Mouse (Mus musculus): Measurements from ENCODE around the gene Cryzl1. TPM values are rescaled to one million over a fixed set of nuclear protein-coding genes. Genes with fewer than 3 reads are reported as not detected.
A peak's percentile ranks its signal among the peaks of the same experiment; 100 is the strongest.

Gene Cryzl1
- total RNA-seq (2014; fragmentation: Nextera tagmentation) (148 and 165 TPM in 2 replicates), total RNA-seq (2017) (171 and 188 TPM in 2 replicates), polyA plus RNA-seq (2012) (3.5 and 5.1 TPM in 2 replicates)

DNA sequence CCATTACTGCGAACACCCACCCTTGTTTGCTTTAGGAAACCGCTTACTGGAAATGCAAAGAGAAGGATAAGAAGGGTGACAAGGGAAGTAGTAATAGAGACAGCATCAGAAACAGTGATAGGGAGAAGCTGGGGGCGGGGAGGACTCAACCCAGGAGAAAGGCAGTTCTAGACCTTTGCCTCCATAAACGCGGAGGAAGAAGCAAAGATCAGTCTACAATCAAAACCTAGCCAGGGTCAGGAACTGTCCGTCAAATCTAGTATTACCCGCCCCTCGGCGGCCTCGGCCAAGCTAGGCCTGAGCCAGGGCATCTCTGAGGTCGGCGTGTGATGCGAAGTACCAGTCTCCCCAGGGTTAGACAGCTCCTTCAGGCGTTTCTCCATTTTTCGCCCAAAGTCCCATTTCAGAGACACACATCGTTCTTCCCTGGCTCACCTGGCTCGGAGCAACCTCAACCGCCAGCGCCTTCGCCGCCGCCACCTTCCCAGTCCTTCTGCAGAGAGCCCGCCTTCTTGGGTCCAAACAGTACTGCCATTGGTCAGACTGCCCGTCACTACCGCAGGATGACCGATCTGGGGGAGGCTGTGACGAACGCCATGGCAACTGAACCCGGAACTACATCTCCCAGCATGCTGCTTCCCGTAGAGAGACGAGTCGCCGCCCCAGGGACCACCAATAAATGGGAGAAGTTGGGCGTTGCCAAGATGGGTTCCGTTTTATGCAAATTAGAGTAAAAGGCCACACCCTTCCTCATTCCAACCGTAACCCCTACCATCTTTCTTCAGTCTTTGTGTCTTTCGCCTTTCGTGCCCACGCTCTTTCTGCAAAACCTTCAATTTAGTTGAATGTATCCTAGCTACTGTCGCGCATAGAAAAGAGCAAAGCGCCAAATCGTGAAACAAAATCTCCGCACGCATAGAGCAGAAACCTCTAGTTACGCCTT, at the start of gene Cryzl1:
Gene Cryzl1 (minus strand): TSS at position 853 of the 943 bp plus-strand sequence.
- H3K27me3 ChIP-seq (ENCODE audit: insufficient read depth, low read length), result peaks cover 15% of the 10 kb centered on the region
- peak; percentile 91 for ATAC-seq (ENCODE audit: extremely low read depth, insufficient number of reproducible peaks, low FRiP score, poor library complexity, severe bottlenecking)
- H3K36me3 ChIP-seq (replicated peaks), result peaks cover 35% of the 10 kb centered on the region
- no peaks in the 10 kb centered on the region for H3K9me3 ChIP-seq (replicated peaks)
- TF ChIP-seq GATA1 (IDR thresholded peaks at IDR 0.05; ENCODE audit: borderline replicate concordance, low read length), result no peak
- TF ChIP-seq TAL1 (conservative IDR thresholded peaks at IDR 0.05; ENCODE audit: low read depth, low read length), result no peak
- no peak for TF ChIP-seq CTCF (IDR thresholded peaks at IDR 0.05; ENCODE audit: low read depth, low read length)
- TF ChIP-seq GATA2 (IDR thresholded peaks at IDR 0.05; ENCODE audit: borderline replicate concordance, low read depth, low read length), result no peak
- no peak for TF ChIP-seq POLR2AphosphoS5 (IDR thresholded peaks at IDR 0.05; ENCODE audit: insufficient replicate concordance, low read depth, low read length)
- DNase-seq (ENCODE audit: low spot score), result peak; percentile 95
- peak within 1 kb of the TSS; percentile 84 for H3K4me3 ChIP-seq (ENCODE audit: low read depth, low read length)
- H3K4me1 ChIP-seq (ENCODE audit: insufficient read depth, low read depth, low read length), result peaks cover 57% of the 10 kb centered on the region

DNA sequence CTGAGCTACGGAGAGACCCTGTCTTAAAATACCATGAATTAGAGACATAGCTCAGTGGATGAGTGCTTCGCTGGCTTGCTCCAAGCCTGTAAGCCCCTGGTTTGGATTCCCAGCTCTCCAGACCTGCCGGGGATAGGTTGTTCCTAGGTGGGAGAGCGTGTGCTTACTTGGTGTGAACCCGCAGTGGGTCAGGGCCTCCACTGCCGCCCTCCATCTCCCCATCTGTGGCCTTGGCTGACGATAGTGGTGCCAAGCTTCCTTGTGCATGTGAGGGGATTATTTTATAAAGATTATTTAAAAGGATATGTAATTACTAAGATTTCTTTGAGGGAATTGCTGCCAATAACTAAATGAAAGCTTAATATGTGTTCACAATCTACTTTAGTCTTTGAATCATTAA, 43.8 kb upstream of the Cryzl1 start:
- peaks cover 3% of the 10 kb centered on the region; the same call in 1 of the 2 replicates for H3K27me3 ChIP-seq (ENCODE audit: insufficient read depth, low read length)
- H3K9me3 ChIP-seq (replicated peaks), result no peaks in the 10 kb centered on the region
- ATAC-seq (ENCODE audit: extremely low read depth, insufficient number of reproducible peaks, low FRiP score, poor library complexity, severe bottlenecking) (no peak), DNase-seq (ENCODE audit: low spot score) (no peak)
- H3K4me3 ChIP-seq (ENCODE audit: low read depth, low read length), result no peak overlapping the region
- TF ChIP-seq CTCF (IDR thresholded peaks at IDR 0.05; ENCODE audit: low read depth, low read length), result no peak
- TF ChIP-seq TAL1 (conservative IDR thresholded peaks at IDR 0.05; ENCODE audit: low read depth, low read length), result no peak
- no peak for TF ChIP-seq GATA2 (IDR thresholded peaks at IDR 0.05; ENCODE audit: borderline replicate concordance, low read depth, low read length)
- no peak for TF ChIP-seq POLR2AphosphoS5 (IDR thresholded peaks at IDR 0.05; ENCODE audit: insufficient replicate concordance, low read depth, low read length)
- peaks cover 13% of the 10 kb centered on the region for H3K4me1 ChIP-seq (ENCODE audit: insufficient read depth, low read depth, low read length)
- H3K36me3 ChIP-seq (replicated peaks), result peaks cover 2% of the 10 kb centered on the region

DNA sequence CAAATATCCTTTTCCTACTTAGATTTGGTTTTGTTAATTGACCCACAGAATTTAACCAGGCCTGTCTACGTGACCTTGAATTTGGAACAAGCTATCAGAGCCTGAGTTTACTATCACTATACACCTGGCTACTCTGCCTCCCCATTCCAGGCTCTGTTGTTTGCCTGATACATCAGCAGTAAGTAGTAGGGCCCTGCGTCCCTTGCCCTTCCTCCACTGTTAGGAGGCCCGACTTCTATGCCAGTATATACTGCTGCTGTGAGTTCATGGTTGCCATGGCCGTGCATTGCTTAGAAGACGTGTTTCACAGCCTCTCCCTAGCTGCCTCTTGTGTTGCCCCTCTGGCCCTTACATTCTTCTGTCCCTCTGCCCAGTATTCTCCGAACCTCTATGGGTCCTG, 42.6 kb upstream of the Cryzl1 start:
- ATAC-seq (ENCODE audit: extremely low read depth, insufficient number of reproducible peaks, low FRiP score, poor library complexity, severe bottlenecking) (no peak), DNase-seq (ENCODE audit: low spot score) (no peak)
- peaks cover 13% of the 10 kb centered on the region for H3K4me1 ChIP-seq (ENCODE audit: insufficient read depth, low read depth, low read length)
- H3K9me3 ChIP-seq (replicated peaks), result no peaks in the 10 kb centered on the region
- H3K4me3 ChIP-seq (ENCODE audit: low read depth, low read length), result no peak overlapping the region
- peaks cover 3% of the 10 kb centered on the region; the same call in 1 of the 2 replicates for H3K27me3 ChIP-seq (ENCODE audit: insufficient read depth, low read length)
- TF ChIP-seq GATA2 (IDR thresholded peaks at IDR 0.05; ENCODE audit: borderline replicate concordance, low read depth, low read length), result no peak
- TF ChIP-seq GATA1 (IDR thresholded peaks at IDR 0.05; ENCODE audit: borderline replicate concordance, low read length), result no peak
- TF ChIP-seq CTCF (IDR thresholded peaks at IDR 0.05; ENCODE audit: low read depth, low read length), result no peak
- TF ChIP-seq POLR2AphosphoS5 (IDR thresholded peaks at IDR 0.05; ENCODE audit: insufficient replicate concordance, low read depth, low read length), result no peak
- TF ChIP-seq TAL1 (conservative IDR thresholded peaks at IDR 0.05; ENCODE audit: low read depth, low read length), result no peak
- peaks cover 2% of the 10 kb centered on the region for H3K36me3 ChIP-seq (replicated peaks)

DNA sequence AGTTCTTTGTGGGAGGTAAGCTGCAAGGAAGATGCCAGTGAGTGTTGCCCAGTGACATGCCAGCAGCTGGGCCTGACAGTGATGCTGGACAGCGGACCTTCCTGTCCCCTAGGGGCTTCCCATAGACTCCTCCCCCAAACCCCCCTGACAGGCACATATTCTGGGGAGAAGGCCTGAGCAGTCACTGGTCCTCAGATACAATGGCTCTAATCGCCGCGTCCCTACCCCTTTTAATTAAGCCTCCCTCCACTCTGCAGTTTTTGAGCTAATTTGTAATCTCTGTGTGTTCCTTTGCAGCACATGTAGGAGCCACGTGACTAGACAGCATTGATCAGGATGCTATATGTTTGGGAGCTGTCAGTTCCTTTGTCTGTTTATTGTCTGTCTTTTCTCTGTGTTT, 41.9 kb upstream of the Cryzl1 start:
- H3K36me3 ChIP-seq (replicated peaks), result peaks cover 2% of the 10 kb centered on the region
- ATAC-seq (ENCODE audit: extremely low read depth, insufficient number of reproducible peaks, low FRiP score, poor library complexity, severe bottlenecking), result no peak
- no peak for DNase-seq (ENCODE audit: low spot score)
- H3K27me3 ChIP-seq (ENCODE audit: insufficient read depth, low read length), result peaks cover 3% of the 10 kb centered on the region; the same call in 1 of the 2 replicates
- peaks cover 17% of the 10 kb centered on the region for H3K4me1 ChIP-seq (ENCODE audit: insufficient read depth, low read depth, low read length)
- H3K9me3 ChIP-seq (replicated peaks), result no peaks in the 10 kb centered on the region
- no peak overlapping the region for H3K4me3 ChIP-seq (ENCODE audit: low read depth, low read length)
- no peak for TF ChIP-seq GATA2 (IDR thresholded peaks at IDR 0.05; ENCODE audit: borderline replicate concordance, low read depth, low read length)
- TF ChIP-seq GATA1 (IDR thresholded peaks at IDR 0.05; ENCODE audit: borderline replicate concordance, low read length), result no peak
- no peak for TF ChIP-seq CTCF (IDR thresholded peaks at IDR 0.05; ENCODE audit: low read depth, low read length)
- TF ChIP-seq POLR2AphosphoS5 (IDR thresholded peaks at IDR 0.05; ENCODE audit: insufficient replicate concordance, low read depth, low read length), result no peak
- TF ChIP-seq TAL1 (conservative IDR thresholded peaks at IDR 0.05; ENCODE audit: low read depth, low read length), result no peak

DNA sequence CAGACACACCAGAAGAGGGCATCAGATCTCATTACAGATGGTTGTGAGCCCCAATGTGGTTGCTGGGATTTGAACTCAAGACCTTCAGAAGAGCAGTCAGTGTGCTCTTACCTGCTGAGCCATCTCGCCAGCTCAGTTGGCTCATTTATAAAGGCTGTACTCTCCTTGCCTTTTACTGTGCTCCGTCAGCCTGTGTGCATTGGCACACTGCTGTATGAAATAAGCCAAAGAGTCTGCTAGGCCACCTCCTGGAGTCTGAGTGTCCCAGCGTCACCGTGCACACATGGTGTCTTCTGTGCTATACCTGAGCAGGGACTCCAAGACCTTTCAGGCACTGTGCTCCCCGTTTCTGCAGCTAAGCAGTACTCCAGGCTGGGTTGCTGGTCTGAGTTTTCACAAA, 41.1 kb upstream of the Cryzl1 start:
- peaks cover 3% of the 10 kb centered on the region; the same call in 1 of the 2 replicates for H3K27me3 ChIP-seq (ENCODE audit: insufficient read depth, low read length)
- no peak overlapping the region for H3K4me3 ChIP-seq (ENCODE audit: low read depth, low read length)
- TF ChIP-seq TAL1 (conservative IDR thresholded peaks at IDR 0.05; ENCODE audit: low read depth, low read length), result no peak
- TF ChIP-seq GATA1 (IDR thresholded peaks at IDR 0.05; ENCODE audit: borderline replicate concordance, low read length), result no peak
- no peak for TF ChIP-seq POLR2AphosphoS5 (IDR thresholded peaks at IDR 0.05; ENCODE audit: insufficient replicate concordance, low read depth, low read length)
- no peak for TF ChIP-seq CTCF (IDR thresholded peaks at IDR 0.05; ENCODE audit: low read depth, low read length)
- no peak for TF ChIP-seq GATA2 (IDR thresholded peaks at IDR 0.05; ENCODE audit: borderline replicate concordance, low read depth, low read length)
- ATAC-seq (ENCODE audit: extremely low read depth, insufficient number of reproducible peaks, low FRiP score, poor library complexity, severe bottlenecking) (no peak), DNase-seq (ENCODE audit: low spot score) (no peak)
- no peaks in the 10 kb centered on the region for H3K9me3 ChIP-seq (replicated peaks)
- peaks cover 2% of the 10 kb centered on the region for H3K36me3 ChIP-seq (replicated peaks)
- peaks cover 17% of the 10 kb centered on the region for H3K4me1 ChIP-seq (ENCODE audit: insufficient read depth, low read depth, low read length)

DNA sequence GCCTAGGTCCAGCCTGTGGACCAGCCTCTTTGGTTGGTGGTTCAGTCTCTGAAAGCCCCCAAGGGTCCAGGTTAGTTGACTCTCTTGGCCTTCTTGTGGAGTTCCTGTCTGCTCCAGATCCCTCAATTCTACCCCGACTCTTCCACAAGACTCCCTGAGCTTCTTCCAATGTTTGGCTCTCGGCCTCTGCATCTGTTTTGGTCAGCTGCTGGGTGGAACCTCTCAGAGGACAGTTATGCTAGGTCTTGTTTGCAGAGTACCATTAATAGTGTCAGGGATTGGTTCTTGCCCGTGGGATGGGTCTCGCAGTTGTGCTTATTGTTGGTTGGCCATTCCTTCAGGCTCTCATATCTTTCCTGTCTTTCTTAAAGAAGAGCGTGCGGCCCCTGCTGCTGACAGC, 39.8 kb upstream of the Cryzl1 start:
- no peak overlapping the region for H3K4me3 ChIP-seq (ENCODE audit: low read depth, low read length)
- no peak for TF ChIP-seq TAL1 (conservative IDR thresholded peaks at IDR 0.05; ENCODE audit: low read depth, low read length)
- TF ChIP-seq GATA2 (IDR thresholded peaks at IDR 0.05; ENCODE audit: borderline replicate concordance, low read depth, low read length), result no peak
- no peak for TF ChIP-seq CTCF (IDR thresholded peaks at IDR 0.05; ENCODE audit: low read depth, low read length)
- no peak for TF ChIP-seq POLR2AphosphoS5 (IDR thresholded peaks at IDR 0.05; ENCODE audit: insufficient replicate concordance, low read depth, low read length)
- TF ChIP-seq GATA1 (IDR thresholded peaks at IDR 0.05; ENCODE audit: borderline replicate concordance, low read length), result no peak
- no peak for ATAC-seq (ENCODE audit: extremely low read depth, insufficient number of reproducible peaks, low FRiP score, poor library complexity, severe bottlenecking)
- no peak for DNase-seq (ENCODE audit: low spot score)
- H3K9me3 ChIP-seq (replicated peaks), result no peaks in the 10 kb centered on the region
- peaks cover 2% of the 10 kb centered on the region for H3K36me3 ChIP-seq (replicated peaks)
- peaks cover 24% of the 10 kb centered on the region for H3K4me1 ChIP-seq (ENCODE audit: insufficient read depth, low read depth, low read length)
- H3K27me3 ChIP-seq (ENCODE audit: insufficient read depth, low read length), result peaks cover 6% of the 10 kb centered on the region
